Mouse (Mus musculus) liver, adult 2 months (tissue): ENCODE data around the gene Hist1h2bj. TPM values are rescaled to one million over a fixed set of nuclear protein-coding genes. Genes with fewer than 3 reads are reported as not detected.
"Not testable (repeated sequence)": the region's sequence is repeated elsewhere in the genome, so short reads cannot be mapped to it uniquely, and the experiment has no call there.

Experiments used
- DNase-seq: peaks from one replicate; pipeline ENCODE4 v3.0.0-alpha.2; 2011; ENCODE audit warnings: low read depth, low spot score; ENCODE audit errors: extremely low read depth
- H3K27ac ChIP-seq: fragments of 200-500 bp; replicated peaks from 2 replicates; pipeline ENCODE4 v1.5.1; 2012; ENCODE audit warnings: low read depth, mild to moderate bottlenecking, control low read depth, inconsistent platforms, low read length; ENCODE audit not compliant: insufficient read depth
- H3K27me3 ChIP-seq: fragments of 200-500 bp; 2 replicates; pipeline ENCODE4 v1.6.1; 2012; ENCODE audit warnings: mild to moderate bottlenecking, moderate library complexity, low read length, inconsistent platforms; ENCODE audit not compliant: control insufficient read depth, insufficient read depth
- H3K36me3 ChIP-seq: fragments of 200-500 bp; 2 replicates; pipeline ENCODE4 v1.6.1; 2012; ENCODE audit warnings: low read length, inconsistent platforms; ENCODE audit not compliant: control insufficient read depth, insufficient read depth
- H3K4me1 ChIP-seq: fragments of 200-500 bp; 2 replicates; pipeline ENCODE4 v1.6.1; 2011; ENCODE audit warnings: low read length; ENCODE audit not compliant: control insufficient read depth, insufficient read depth
- H3K4me3 ChIP-seq: fragments of 200-500 bp; 2 replicates; pipeline ENCODE4 v1.5.1; 2011; ENCODE audit warnings: low read depth, mild to moderate bottlenecking, control low read depth, low read length, moderate library complexity; ENCODE audit not compliant: insufficient read depth
- H3K79me2 ChIP-seq: fragments of 200-500 bp; 2 replicates; pipeline ENCODE4 v1.6.1; 2012; ENCODE audit warnings: inconsistent platforms, mild to moderate bottlenecking, low read length, moderate library complexity; ENCODE audit not compliant: control insufficient read depth, insufficient read depth
- H3K9ac ChIP-seq: fragments of 200-500 bp; 2 replicates; pipeline ENCODE4 v1.6.1; 2012; ENCODE audit warnings: low read depth, mild to moderate bottlenecking, control low read depth, inconsistent platforms, low read length
- CTCF ChIP-seq: fragments of 200-500 bp; IDR thresholded peaks from 2 replicates; pipeline ENCODE4 v1.5.1; 2011; ENCODE audit warnings: low read depth, low read length, control low read depth
- POLR2A ChIP-seq: fragments of 200-500 bp; IDR thresholded peaks from 2 replicates; pipeline ENCODE4 v1.6.1; 2011; ENCODE audit warnings: low read length, control low read depth; ENCODE audit not compliant: insufficient read depth; ENCODE audit errors: extremely low read depth
- WGBS: fragments of 180-500 bp; shearing (Covaris S2); methylation state at CpG from one replicate; pipeline ENCODE4 v1.1.7; 2018; 5-methylcytosine and 5-hydroxymethylcytosine counted together
- polyA plus RNA-seq: library from polyadenylated mRNA; depleted of rRNA; stranded (reverse); fragments of >200 nt; gene quantifications from 2 replicates; pipeline ENCODE4 v1.2.3, GENCODE M21; 2012; rRNA removed
- total RNA-seq: library from RNA; depleted of rRNA; stranded (reverse); fragments of >200 nt; gene quantifications from 2 replicates; pipeline ENCODE4 v1.2.3, GENCODE M21; 2014; rRNA removed

Gene Hist1h2bj
- total RNA-seq = 10.7 and 16.8 TPM in 2 replicates
- polyA plus RNA-seq = 0.29 TPM in 1 of 2 replicates, not detected in the other

- Histone ChIP-seq H3K4me1 (peaks cover 11% of the 10 kb centered on the region), H3K9ac (peak within 1 kb of the TSS; percentile 57; the same call in 1 of the 2 replicates), H3K27ac (peak within 1 kb of the TSS; percentile 74; the same call in 1 of the 2 replicates), H3K4me3 (peak within 1 kb of the TSS; percentile 60)
- H3K27me3 ChIP-seq, H3K79me2 ChIP-seq, H3K36me3 ChIP-seq: not testable (repeated sequence)
- peak; percentile 42; the same call in 1 of the 2 replicates for TF ChIP-seq POLR2A
- WGBS = under 1% methylated on average over 53 of the region's 80 CpGs
- DNase-seq = peak; percentile 99
These were observed at the start of gene Hist1h2bj, which contains the start of gene Hist1h2ag for GRCm38 (mm10) chr13:22042568-22043502. Hist1h2bj (plus strand) TSS chr13:22043214. Hist1h2ag (minus strand) TSS chr13:22042944.

- Histone ChIP-seq H3K9ac (no peak overlapping the region), H3K27me3 (peaks cover 14% of the 10 kb centered on the region; the same call in 1 of the 2 replicates), H3K36me3 (no peaks in the 10 kb centered on the region; the same call in 1 of the 2 replicates), H3K4me1 (no peaks in the 10 kb centered on the region), H3K79me2 (no peaks in the 10 kb centered on the region), H3K4me3 (no peak overlapping the region), H3K27ac (no peak overlapping the region)
- DNase-seq = peak; percentile 53
- no peak for TF ChIP-seq POLR2A
- TF ChIP-seq CTCF = no peak
- 13% methylated on average over 22 of the region's 22 CpGs for WGBS
These were observed 48.9 kb upstream of the Hist1h2bj start for GRCm38 (mm10) chr13:21993957-21994738.

- TF ChIP-seq CTCF = no peak
- TF ChIP-seq POLR2A = no peak
- no peak overlapping the region for H3K4me3 ChIP-seq
- H3K79me2 ChIP-seq = no peaks in the 10 kb centered on the region
- H3K4me1 ChIP-seq = no peaks in the 10 kb centered on the region
- DNase-seq = no peak
- 14% methylated on average over 8 of the region's 8 CpGs for WGBS
- no peaks in the 10 kb centered on the region; the same call in 1 of the 2 replicates for H3K36me3 ChIP-seq
- H3K9ac ChIP-seq = no peak overlapping the region
- H3K27ac ChIP-seq = no peak overlapping the region
- peaks cover 14% of the 10 kb centered on the region; the same call in 1 of the 2 replicates for H3K27me3 ChIP-seq
These were observed 48.1 kb upstream of the Hist1h2bj start for GRCm38 (mm10) chr13:21994896-21995295.

- Histone ChIP-seq H3K27ac (no peak overlapping the region), H3K27me3 (peaks cover 14% of the 10 kb centered on the region; the same call in 1 of the 2 replicates), H3K4me1 (no peaks in the 10 kb centered on the region), H3K4me3 (no peak overlapping the region), H3K36me3 (no peaks in the 10 kb centered on the region), H3K79me2 (no peaks in the 10 kb centered on the region), H3K9ac (no peak overlapping the region)
- TF ChIP-seq POLR2A (no peak), CTCF (0 out of 2 replicates have a peak, but pooled peaks have one; percentile 4)
- WGBS = 3% methylated on average over 21 of the region's 21 CpGs
- no peak for DNase-seq
These were observed 47.6 kb upstream of the Hist1h2bj start for GRCm38 (mm10) chr13:21995331-21995914.

- no peak overlapping the region for H3K9ac ChIP-seq
- no peak for DNase-seq
- TF ChIP-seq CTCF (no peak), POLR2A (no peak)
These were observed 46.7 kb upstream of the Hist1h2bj start for GRCm38 (mm10) chr13:21996101-21996839.

More at GRCm38 (mm10) chr13:21996101-21996839, 46.7 kb upstream of the Hist1h2bj start:
- Histone ChIP-seq H3K4me1 (no peaks in the 10 kb centered on the region), H3K79me2 (no peaks in the 10 kb centered on the region), H3K4me3 (no peak overlapping the region), H3K36me3 (no peaks in the 10 kb centered on the region), H3K27me3 (peaks cover 17% of the 10 kb centered on the region; the same call in 1 of the 2 replicates), H3K27ac (no peak overlapping the region)
- 7% methylated on average over 12 of the region's 12 CpGs for WGBS
